Mouse (Mus musculus) ES-Bruce4 (cell line): Measurements from ENCODE around the gene Scgb1b30.

Experiments
- CTCF ChIP-seq: IDR thresholded peaks from one replicate; pipeline ENCODE4 v1.8.1; 2011; ENCODE audit warnings: low read depth, low read length
- EP300 ChIP-seq: IDR thresholded peaks from 2 replicates; pipeline ENCODE4 v1.6.1; 2011; ENCODE audit warnings: low read depth, low read length; ENCODE audit not compliant: insufficient read depth
- POLR2A ChIP-seq: IDR thresholded peaks from one replicate; pipeline ENCODE4 v1.8.1; 2011; ENCODE audit warnings: low read length; ENCODE audit not compliant: insufficient read depth

DNA sequence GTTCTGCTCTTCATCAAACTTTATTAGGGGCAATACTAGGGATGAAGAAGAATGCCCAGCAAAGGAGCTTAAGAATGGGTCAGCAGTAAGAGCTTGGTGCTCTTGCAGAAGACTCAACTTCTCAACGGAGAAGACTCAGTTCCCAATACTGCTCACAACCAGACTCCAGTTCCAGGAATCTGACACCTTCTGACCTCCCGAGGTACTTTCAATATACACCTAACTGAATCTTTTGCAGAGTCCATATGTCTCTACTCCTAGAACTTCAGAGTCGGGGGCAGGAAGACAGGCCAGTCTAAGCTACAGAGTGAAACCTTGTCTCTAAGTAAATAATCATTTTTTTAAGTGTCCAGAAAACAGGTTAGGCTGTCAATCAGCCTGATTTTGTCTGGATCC is 36.7 kb downstream of the Scgb1b30 start:
- TF ChIP-seq EP300 (no peak), CTCF (no peak), POLR2A (no peak)
